Mouse (Mus musculus): ENCODE data around the gene Gse1. TPM values are rescaled to one million over a fixed set of nuclear protein-coding genes. Genes with fewer than 3 reads are reported as not detected.

Gse1 gene
- polyA plus RNA-seq, 1 experiment: 55.9 TPM

DNA sequence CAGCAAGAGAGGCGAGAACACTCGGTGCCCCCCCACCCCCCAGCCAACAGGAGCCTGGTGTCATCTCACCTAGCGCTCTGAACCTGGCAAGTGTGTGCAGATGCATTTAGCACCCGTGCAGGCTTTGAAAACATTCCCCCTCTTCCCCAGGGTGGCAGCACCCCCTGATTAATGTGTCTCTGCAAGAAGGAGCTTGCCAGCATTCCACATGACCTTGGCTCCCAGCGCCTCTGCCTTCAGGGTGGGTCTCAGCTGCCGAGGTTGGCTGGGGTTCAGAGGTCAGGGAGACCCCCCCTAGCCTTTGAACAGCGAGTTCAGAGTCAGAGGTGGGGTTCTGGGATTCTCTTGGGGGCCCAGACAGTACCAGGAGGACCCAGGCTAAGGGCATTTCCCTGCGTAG, 283.5 kb downstream of the Gse1 start:
- no peaks in the 10 kb centered on the region for H3K27me3 ChIP-seq (ENCODE audit: control insufficient read depth, insufficient read depth, low read length)
- no peak overlapping the region for H3K27ac ChIP-seq (ENCODE audit: insufficient read depth, low read depth, low read length)
- H3K4me1 ChIP-seq (ENCODE audit: control insufficient read depth, insufficient read depth, insufficient read length, low read length): peaks cover 25% of the 10 kb centered on the region
- H3K36me3 ChIP-seq (ENCODE audit: control insufficient read depth, insufficient read depth, low read length): no peaks in the 10 kb centered on the region; the same call in 1 of the 2 replicates
- TF ChIP-seq POLR2A (IDR thresholded peaks at IDR 0.05; ENCODE audit: low read depth, low read length) (no peak), CTCF (IDR thresholded peaks at IDR 0.05; ENCODE audit: extremely low read depth, insufficient read length, insufficient replicate concordance, low read depth, low read length) (no peak)
- WGBS: 56% methylated on average over 8 of the region's 8 CpGs
- no peak overlapping the region for H3K4me3 ChIP-seq (ENCODE audit: low read depth, low read length)

GRCm38 (mm10) chr8:120512326-120512725, 284.1 kb downstream of the Gse1 start:
- Histone ChIP-seq H3K27me3 (ENCODE audit: control insufficient read depth, insufficient read depth, low read length) (no peaks in the 10 kb centered on the region), H3K4me3 (ENCODE audit: low read depth, low read length) (no peak overlapping the region), H3K4me1 (ENCODE audit: control insufficient read depth, insufficient read depth, insufficient read length, low read length) (peaks cover 25% of the 10 kb centered on the region), H3K36me3 (ENCODE audit: control insufficient read depth, insufficient read depth, low read length) (no peaks in the 10 kb centered on the region; the same call in 1 of the 2 replicates), H3K27ac (ENCODE audit: insufficient read depth, low read depth, low read length) (no peak overlapping the region)
- 79% methylated on average over 11 of the region's 11 CpGs for WGBS
- TF ChIP-seq CTCF (IDR thresholded peaks at IDR 0.05; ENCODE audit: extremely low read depth, insufficient read length, insufficient replicate concordance, low read depth, low read length): no peak
- no peak for TF ChIP-seq POLR2A (IDR thresholded peaks at IDR 0.05; ENCODE audit: low read depth, low read length)

DNA sequence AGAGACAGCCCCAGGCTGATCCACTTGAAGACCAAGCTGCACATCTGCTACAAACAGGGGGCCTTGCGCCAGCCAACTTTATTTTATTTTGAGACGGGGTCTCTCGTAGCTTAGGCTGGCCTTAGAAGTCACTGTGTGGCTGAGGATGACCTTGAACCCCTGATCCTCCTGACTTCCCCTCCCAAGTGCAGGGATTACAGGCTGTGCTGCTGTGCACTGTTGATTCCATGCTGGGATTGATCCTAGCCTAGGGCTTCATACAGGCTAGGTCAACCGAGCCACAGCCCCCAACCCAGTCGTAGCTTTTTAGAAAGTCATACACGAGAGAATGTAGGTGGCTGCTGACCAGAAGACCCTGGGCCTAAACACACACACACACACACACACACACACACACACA, 284.9 kb downstream of the Gse1 start:
- Histone ChIP-seq H3K36me3 (ENCODE audit: control insufficient read depth, insufficient read depth, low read length) (no peaks in the 10 kb centered on the region; the same call in 1 of the 2 replicates), H3K27me3 (ENCODE audit: control insufficient read depth, insufficient read depth, low read length) (no peaks in the 10 kb centered on the region), H3K4me3 (ENCODE audit: low read depth, low read length) (no peak overlapping the region), H3K4me1 (ENCODE audit: control insufficient read depth, insufficient read depth, insufficient read length, low read length) (peaks cover 21% of the 10 kb centered on the region), H3K27ac (ENCODE audit: insufficient read depth, low read depth, low read length) (no peak overlapping the region)
- no peak for TF ChIP-seq POLR2A (IDR thresholded peaks at IDR 0.05; ENCODE audit: low read depth, low read length)
- TF ChIP-seq CTCF (IDR thresholded peaks at IDR 0.05; ENCODE audit: extremely low read depth, insufficient read length, insufficient replicate concordance, low read depth, low read length): no peak
- 91% methylated on average over 6 of the region's 6 CpGs for WGBS

GRCm38 (mm10) chr8:120513638-120514461, 285.6 kb downstream of the Gse1 start:
- Histone ChIP-seq H3K4me3 (ENCODE audit: low read depth, low read length) (no peak overlapping the region), H3K27ac (ENCODE audit: insufficient read depth, low read depth, low read length) (no peak overlapping the region), H3K4me1 (ENCODE audit: control insufficient read depth, insufficient read depth, insufficient read length, low read length) (peaks cover 17% of the 10 kb centered on the region), H3K27me3 (ENCODE audit: control insufficient read depth, insufficient read depth, low read length) (no peaks in the 10 kb centered on the region), H3K36me3 (ENCODE audit: control insufficient read depth, insufficient read depth, low read length) (no peaks in the 10 kb centered on the region; the same call in 1 of the 2 replicates)
- TF ChIP-seq CTCF (IDR thresholded peaks at IDR 0.05; ENCODE audit: extremely low read depth, insufficient read length, insufficient replicate concordance, low read depth, low read length): no peak
- no peak for TF ChIP-seq POLR2A (IDR thresholded peaks at IDR 0.05; ENCODE audit: low read depth, low read length)
- 90% methylated on average over 26 of the region's 26 CpGs for WGBS

GRCm38 (mm10) chr8:120515214-120515613, 287.0 kb downstream of the Gse1 start:
- 98% methylated on average over 2 of the region's 2 CpGs for WGBS
- H3K4me1 ChIP-seq (ENCODE audit: control insufficient read depth, insufficient read depth, insufficient read length, low read length): peaks cover 11% of the 10 kb centered on the region
- TF ChIP-seq CTCF (IDR thresholded peaks at IDR 0.05; ENCODE audit: extremely low read depth, insufficient read length, insufficient replicate concordance, low read depth, low read length) (no peak), POLR2A (IDR thresholded peaks at IDR 0.05; ENCODE audit: low read depth, low read length) (no peak)

DNA sequence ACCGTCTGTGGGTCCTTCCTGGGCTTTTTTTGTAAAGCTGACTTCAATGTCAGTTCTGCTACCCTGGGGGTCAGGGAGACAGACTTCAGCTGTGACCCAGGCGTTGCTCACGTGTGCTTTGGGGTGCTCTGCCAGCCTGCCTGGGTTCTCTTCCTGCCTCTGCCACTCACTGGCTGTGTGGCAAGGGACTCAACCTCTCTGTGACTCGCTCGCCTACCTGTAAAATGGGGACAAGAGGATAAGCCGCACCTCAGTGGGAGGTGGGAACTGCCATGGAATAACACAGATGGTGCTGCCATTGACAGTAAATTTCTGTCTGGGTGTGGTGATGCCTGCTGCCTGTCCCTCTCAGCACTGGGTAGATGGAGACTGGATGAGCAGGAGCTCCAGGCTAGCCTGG, 287.4 kb downstream of the Gse1 start:
- Histone ChIP-seq H3K27me3 (ENCODE audit: control insufficient read depth, insufficient read depth, low read length) (no peaks in the 10 kb centered on the region), H3K27ac (ENCODE audit: insufficient read depth, low read depth, low read length) (no peak overlapping the region), H3K36me3 (ENCODE audit: control insufficient read depth, insufficient read depth, low read length) (no peaks in the 10 kb centered on the region; the same call in 1 of the 2 replicates), H3K4me3 (ENCODE audit: low read depth, low read length) (no peak overlapping the region), H3K4me1 (ENCODE audit: control insufficient read depth, insufficient read depth, insufficient read length, low read length) (peaks cover 12% of the 10 kb centered on the region)
- TF ChIP-seq CTCF (IDR thresholded peaks at IDR 0.05; ENCODE audit: extremely low read depth, insufficient read length, insufficient replicate concordance, low read depth, low read length) (no peak), POLR2A (IDR thresholded peaks at IDR 0.05; ENCODE audit: low read depth, low read length) (no peak)
- 93% methylated on average over 6 of the region's 6 CpGs for WGBS

More at GRCm38 (mm10) chr8:120515214-120515613, 287.0 kb downstream of the Gse1 start:
- no peak overlapping the region for H3K27ac ChIP-seq (ENCODE audit: insufficient read depth, low read depth, low read length)
- H3K27me3 ChIP-seq (ENCODE audit: control insufficient read depth, insufficient read depth, low read length): no peaks in the 10 kb centered on the region
- H3K36me3 ChIP-seq (ENCODE audit: control insufficient read depth, insufficient read depth, low read length): no peaks in the 10 kb centered on the region; the same call in 1 of the 2 replicates
- no peak overlapping the region for H3K4me3 ChIP-seq (ENCODE audit: low read depth, low read length)

DNA sequence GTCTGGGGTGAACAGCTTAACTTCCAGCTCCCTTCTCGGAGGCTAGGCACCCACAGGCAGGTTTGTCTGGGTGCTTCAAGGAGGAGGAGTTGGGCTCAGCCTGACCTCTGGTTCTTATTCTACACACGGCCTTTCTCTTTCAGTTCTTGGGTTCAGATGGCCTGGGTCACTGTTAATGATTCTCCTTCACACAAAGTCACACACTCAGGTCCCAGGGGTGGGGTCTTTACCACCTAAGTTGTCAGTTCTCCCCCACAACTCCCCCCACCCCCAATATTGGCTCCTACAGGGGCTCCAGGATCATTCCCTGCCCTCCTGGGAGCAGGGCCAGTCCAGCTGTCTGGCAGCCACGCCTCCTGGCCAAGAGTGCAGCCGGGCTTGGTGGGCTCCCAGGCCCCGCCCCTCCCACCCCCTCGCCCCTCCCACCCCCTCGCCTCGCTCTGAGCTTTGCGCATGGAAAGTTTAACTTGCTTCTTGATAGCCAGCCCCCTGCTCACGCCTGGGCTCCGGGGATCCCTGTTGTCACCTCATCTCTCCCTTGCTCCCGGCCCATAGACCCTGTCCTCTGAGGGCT, 288.0 kb downstream of the Gse1 start:
- TF ChIP-seq CTCF (IDR thresholded peaks at IDR 0.05; ENCODE audit: extremely low read depth, insufficient read length, insufficient replicate concordance, low read depth, low read length): no peak
- TF ChIP-seq POLR2A (IDR thresholded peaks at IDR 0.05; ENCODE audit: low read depth, low read length): no peak
- no peaks in the 10 kb centered on the region; the same call in 1 of the 2 replicates for H3K36me3 ChIP-seq (ENCODE audit: control insufficient read depth, insufficient read depth, low read length)
- no peaks in the 10 kb centered on the region for H3K27me3 ChIP-seq (ENCODE audit: control insufficient read depth, insufficient read depth, low read length)
- peaks cover 10% of the 10 kb centered on the region for H3K4me1 ChIP-seq (ENCODE audit: control insufficient read depth, insufficient read depth, insufficient read length, low read length)
- H3K27ac ChIP-seq (ENCODE audit: insufficient read depth, low read depth, low read length): no peak overlapping the region
- 61% methylated on average over 10 of the region's 12 CpGs for WGBS
- H3K4me3 ChIP-seq (ENCODE audit: low read depth, low read length): no peak overlapping the region
